Mouse (Mus musculus) heart, adult 8-10 months (tissue): ENCODE data around the gene Nipsnap2. TPM values are rescaled to one million over a fixed set of nuclear protein-coding genes. Genes with fewer than 3 reads are reported as not detected.
"Not testable (repeated sequence)": the region's sequence is repeated elsewhere in the genome, so short reads cannot be mapped to it uniquely, and the experiment has no call there.

ENCODE experiments used
- DNase-seq: peaks from one replicate; pipeline ENCODE4 v3.0.0; 2022; ENCODE audit warnings: low spot score
- total RNA-seq, 4 experiments: library from RNA; stranded (reverse); gene quantifications; 2 replicates each; pipeline ENCODE4 v1.2.4; 2022

Nipsnap2 gene
- total RNA-seq, 4 experiments from 2014 or later = 969 to 1,032 (median 999) TPM

GRCm38 (mm10) chr5:129761865-129762540 is 37.1 kb downstream of the Nipsnap2 start:
- no peak for DNase-seq

- DNase-seq = no peak
Measured at GRCm38 (mm10) chr5:129770443-129771355, 45.8 kb downstream of the Nipsnap2 start.

GRCm38 (mm10) chr5:129772433-129772832 is 47.6 kb downstream of the Nipsnap2 start:
- no peak for DNase-seq

- DNase-seq = not testable (repeated sequence)
Measured at GRCm38 (mm10) chr5:129773330-129773729, 48.5 kb downstream of the Nipsnap2 start.

GRCm38 (mm10) chr5:129774661-129775060 is 49.8 kb downstream of the Nipsnap2 start:
- DNase-seq = no peak

- no peak for DNase-seq
Measured at GRCm38 (mm10) chr5:129778348-129778995, 53.6 kb downstream of the Nipsnap2 start.

GRCm38 (mm10) chr5:129778996-129779716 is 54.3 kb downstream of the Nipsnap2 start:
- DNase-seq = peak; percentile 74

- DNase-seq = no peak
Measured at GRCm38 (mm10) chr5:129780131-129780530, 55.3 kb downstream of the Nipsnap2 start.

GRCm38 (mm10) chr5:129782211-129782610 is 57.3 kb downstream of the Nipsnap2 start:
- no peak for DNase-seq

- no peak for DNase-seq
Measured at GRCm38 (mm10) chr5:129785235-129785870, 60.5 kb downstream of the Nipsnap2 start.

- no peak for DNase-seq
Measured at GRCm38 (mm10) chr5:129786161-129786560, 61.3 kb downstream of the Nipsnap2 start.

GRCm38 (mm10) chr5:129786818-129787790 is 62.2 kb downstream of the Nipsnap2 start, which contains the start of gene Psph:
TSS of gene Psph (minus strand) at chr5:129787449.
- peak; percentile 96 for DNase-seq

- no peak for DNase-seq
Measured at GRCm38 (mm10) chr5:129787818-129788593, 63.1 kb downstream of the Nipsnap2 start.

GRCm38 (mm10) chr5:129790591-129790990 is 65.7 kb downstream of the Nipsnap2 start:
- DNase-seq = not testable (repeated sequence)

Other genes starting within 250 kb of the Nipsnap2 start
- 10 to 100 TPM; 21.3 to 34.4 (median 25.8) TPM for gene Sfswap, start 223.8 kb upstream of the Nipsnap2 start, total RNA-seq
- under 1 TPM; 0.53 to 0.91 (median 0.77) TPM for gene Mmp17, start 140.9 kb upstream of the Nipsnap2 start, total RNA-seq
- 1 to 10 TPM; 2.9 to 3.9 (median 3.1) TPM for gene Zfp11, start 55.0 kb upstream of the Nipsnap2 start, total RNA-seq
- not detected for gene Sept14, start 16.6 kb upstream of the Nipsnap2 start, total RNA-seq
- gene Mrps17, start 9.6 kb upstream of the Nipsnap2 start, total RNA-seq = 10 to 100 TPM; 86.3 to 98.9 (median 90.7) TPM
- gene Psph, start 62.4 kb downstream of the Nipsnap2 start, total RNA-seq = 1 to 10 TPM; 8.0 to 10.0 (median 8.6) TPM
- gene Sumf2, start 121.9 kb downstream of the Nipsnap2 start, total RNA-seq = 10 to 100 TPM in 2 of 4 experiments, 1 to 10 TPM in 2; 5.9 to 11.7 (median 10.7) TPM
- gene Chchd2, start 162.4 kb downstream of the Nipsnap2 start, total RNA-seq = 1,000 to 10,000 TPM; 1,037 to 1,147 (median 1,095) TPM
- gene Zbed5, start 170.7 kb downstream of the Nipsnap2 start, total RNA-seq = under 1 TPM; 0.19 to 0.47 (median 0.39) TPM
- 10 to 100 TPM; 14.9 to 25.5 (median 21.2) TPM for gene Phkg1, start 173.5 kb downstream of the Nipsnap2 start, total RNA-seq
- 1 to 10 TPM in 2 of 4 experiments, under 1 TPM in 2; 0.47 to 1.7 (median 1.0) TPM for gene Nupr1l, start 183.5 kb downstream of the Nipsnap2 start, total RNA-seq
- gene Vkorc1l1, start 216.9 kb downstream of the Nipsnap2 start, total RNA-seq = 10 to 100 TPM; 14.7 to 18.3 (median 17.0) TPM